Mouse (Mus musculus): ENCODE results near the gene Fam136a.
"Not testable (repeated sequence)": the region's sequence is repeated elsewhere in the genome, so short reads cannot be mapped to it uniquely, and the experiment has no call there.

The Fam136a gene

DNA sequence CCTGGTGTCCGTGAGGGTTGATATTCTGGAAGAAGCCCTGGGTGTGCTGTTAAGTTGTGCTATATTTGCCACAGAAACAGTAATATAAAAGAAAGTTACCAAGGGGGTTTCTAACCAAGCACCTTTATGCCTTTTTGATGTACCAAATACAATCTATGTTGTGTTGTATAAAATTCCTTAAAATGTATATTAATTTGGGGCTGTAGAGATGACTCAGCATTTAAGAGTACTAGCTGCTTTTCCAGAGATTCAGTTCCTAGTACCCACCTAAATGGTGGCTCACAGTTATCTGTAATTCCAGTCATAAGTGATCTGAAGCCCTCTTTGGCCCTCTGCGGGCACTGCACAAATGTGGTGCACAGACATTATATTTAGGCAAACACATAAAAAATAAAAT is 1.4 kb downstream of the Fam136a start:
- DNase-seq (ENCODE audit: low read depth): no peak

DNA sequence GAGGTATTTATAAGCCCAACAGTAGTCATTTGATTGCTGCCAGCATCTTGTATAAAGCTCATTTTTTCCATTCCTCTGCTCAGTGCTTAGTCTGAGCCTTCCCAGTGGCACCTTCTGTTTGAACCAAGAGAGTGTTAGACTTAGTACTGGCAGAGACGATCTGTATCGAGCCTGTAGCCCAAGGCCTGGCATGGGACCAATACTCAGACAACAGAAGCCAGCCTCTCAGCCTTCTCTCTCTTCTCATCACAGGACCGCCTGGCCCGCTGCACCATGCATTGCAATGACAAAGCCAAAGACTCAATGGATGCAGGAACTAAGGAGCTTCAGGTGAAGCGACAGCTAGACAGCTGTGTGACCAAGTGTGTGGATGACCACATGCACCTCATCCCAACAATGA is 3.0 kb downstream of the Fam136a start:
- no peak for DNase-seq (ENCODE audit: low read depth)

DNA sequence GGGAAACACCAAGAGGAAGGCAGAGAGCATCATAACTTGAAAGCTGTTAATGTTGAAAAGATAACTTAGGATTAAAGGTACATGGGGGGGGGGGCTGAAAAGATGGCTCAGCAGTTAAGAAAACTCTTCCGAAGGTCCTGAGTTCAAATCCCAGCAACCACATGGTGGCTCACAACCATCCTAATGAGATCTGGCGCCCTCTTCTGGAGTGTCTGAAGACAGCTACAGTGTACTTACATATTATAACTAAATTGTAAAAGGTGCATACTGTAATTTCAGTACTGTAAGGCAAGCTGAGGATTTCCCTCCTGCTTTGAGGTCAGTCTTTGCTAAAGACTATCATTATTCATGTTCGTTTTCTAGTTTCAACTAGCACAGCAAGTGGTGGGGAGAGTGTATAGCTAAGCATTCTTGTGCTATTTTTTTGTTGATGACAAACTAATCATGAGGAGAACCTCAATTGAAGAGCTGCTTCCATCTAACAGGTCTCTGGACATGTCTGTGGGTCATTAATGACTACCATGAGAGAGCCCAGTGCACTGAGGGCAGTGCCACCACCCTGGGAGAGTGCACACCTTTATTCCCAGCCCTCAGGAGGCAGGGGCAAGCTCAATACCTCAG is 4.8 kb downstream of the Fam136a start:
- peak; percentile 56 for DNase-seq (ENCODE audit: low read depth)

DNA sequence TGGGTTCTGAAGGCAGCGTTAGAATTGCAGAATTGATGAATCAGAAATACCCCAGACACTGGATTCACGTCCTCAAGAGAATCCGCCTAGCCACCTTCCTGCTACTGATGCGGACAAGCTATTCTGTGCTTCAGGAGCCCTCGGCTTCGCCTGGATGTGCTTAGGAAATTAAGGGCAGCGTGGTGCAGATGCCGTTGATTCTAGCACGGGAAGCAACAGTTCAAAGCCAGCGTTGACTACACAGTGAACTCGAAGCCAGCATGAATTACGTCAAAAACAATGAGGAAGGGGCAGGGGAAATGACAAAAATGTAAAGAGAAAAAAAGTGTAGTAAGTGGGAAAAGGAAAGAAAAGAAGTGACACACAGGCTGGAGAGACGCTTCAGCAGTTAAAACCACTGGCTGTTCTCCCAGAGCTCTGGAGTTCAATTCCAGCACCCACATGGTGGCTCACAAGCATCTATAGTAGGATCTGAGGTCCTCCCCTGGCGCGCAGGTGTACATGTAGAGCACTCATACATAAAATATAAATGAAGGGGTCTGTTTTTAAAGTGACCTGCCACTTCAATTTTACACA is 5.4 kb downstream of the Fam136a start, which contains the start of gene Snrpg:
Snrpg (plus strand) TSS at position 541 of the 576 bp plus-strand sequence.
- no peak for DNase-seq (ENCODE audit: low read depth)

DNA sequence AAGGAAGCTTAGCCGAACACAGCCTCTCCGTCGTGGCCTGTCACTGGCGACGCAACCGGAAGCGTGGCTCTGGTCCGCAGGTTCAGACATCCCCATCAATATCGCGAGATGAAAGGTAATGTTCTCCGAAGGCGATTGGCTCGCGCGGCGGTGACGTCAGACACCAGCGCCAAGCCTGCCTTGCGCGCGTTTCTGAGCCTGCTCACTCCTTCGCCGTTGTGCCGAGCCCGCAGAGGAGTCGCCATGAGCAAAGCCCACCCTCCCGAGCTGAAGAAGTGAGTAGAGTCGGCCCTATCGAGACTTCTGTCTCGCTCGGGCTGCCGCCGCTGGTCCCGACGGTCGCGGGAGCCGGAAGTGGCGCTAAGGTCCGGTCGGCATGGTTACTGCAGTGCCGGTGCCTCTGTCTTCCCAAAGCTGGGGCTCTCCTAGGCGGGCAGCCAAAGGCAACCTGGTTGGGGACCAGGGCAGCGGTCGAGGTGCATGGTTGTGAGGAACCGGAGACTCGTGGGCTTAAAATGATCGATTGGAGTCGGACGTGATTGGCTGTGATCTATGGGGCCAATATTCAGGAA is 6.0 kb downstream of the Fam136a start:
- DNase-seq (ENCODE audit: low read depth): peak; percentile 98

DNA sequence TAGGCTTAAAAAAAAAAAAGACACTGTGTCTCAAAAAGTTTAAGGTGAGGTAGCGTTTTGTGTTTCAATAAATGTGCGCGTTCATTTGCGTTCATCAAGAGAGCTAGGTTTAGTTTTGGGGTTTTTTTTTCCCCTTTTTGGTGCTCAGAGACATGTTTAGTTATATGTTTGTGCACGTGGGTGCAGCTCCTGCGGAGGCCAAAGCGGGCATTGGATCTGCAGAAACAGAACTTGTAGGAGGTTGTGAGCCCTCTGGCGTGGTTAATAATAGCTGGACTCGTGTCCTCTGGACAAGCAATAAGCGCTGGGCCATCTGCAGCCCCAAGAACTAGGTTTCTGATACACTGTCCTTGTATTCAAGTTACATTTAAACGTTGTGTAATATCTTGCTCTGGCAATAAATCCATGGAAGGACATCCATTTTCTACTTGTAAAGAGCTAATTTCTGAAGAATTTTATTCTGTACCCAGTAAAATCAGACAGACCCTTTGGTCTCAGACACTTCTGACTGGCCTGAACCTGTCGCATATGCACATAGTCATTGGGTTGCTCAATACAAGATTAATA is 6.6 kb downstream of the Fam136a start:
- DNase-seq (ENCODE audit: low read depth): peak; percentile 32

DNA sequence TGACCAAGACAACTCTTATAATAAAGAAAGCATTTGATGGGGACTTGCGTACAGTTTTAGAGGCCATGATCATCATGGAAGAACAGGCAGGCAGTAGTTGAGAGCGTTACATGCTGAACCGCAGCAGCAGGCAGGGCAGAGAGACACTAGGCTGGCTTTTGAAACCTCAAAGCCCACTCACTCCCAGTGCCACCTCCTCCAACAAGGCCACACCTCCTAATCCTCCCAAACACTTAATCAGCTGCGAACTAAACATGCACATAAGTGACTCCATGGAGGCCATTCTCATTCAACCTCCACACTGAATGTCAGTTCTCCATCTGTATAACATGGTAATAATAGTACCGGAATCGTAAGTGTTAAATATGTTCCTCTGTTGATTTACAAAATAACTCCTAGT is 8.1 kb downstream of the Fam136a start:
- DNase-seq (ENCODE audit: low read depth): no peak

DNA sequence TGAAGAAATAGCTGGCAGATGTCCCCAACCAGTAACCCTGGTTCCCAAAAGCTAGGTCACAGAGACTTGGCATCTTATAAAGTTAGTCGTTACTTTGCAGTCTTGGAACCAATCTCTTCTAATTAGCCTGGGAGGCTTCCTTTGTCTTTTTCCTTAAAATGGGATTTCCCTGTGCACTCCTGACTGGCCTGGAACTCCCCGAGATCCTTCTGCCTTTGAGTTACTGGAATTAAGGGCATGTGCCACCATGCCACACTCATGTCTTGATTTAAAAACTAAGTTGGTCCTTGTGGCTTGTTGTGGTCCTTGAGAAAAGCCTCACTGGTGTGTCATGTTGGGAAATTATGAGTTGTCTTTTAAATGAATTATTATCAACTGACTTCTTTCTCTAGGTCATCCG is 12.9 kb downstream of the Fam136a start:
- DNase-seq (ENCODE audit: low read depth): no peak

DNA sequence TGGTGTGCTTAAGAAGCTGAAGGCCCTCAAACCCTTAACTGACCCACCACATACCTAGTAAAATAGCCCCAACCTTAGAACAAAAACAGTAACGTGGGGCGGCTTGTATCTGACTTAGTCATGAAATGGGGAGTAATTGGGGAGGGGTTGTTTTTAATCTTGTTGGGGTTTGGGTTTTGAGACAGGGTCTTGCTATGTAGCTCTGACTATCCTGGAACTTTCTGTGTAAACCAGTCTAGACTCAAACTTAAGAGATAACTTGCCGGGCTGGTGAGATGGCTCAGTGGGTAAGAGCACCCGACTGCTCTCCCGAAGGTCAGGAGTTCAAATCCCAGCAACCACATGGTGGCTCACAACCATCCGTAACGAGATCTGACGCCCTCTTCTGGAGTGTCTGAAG is 14.7 kb downstream of the Fam136a start:
- not testable (repeated sequence) for DNase-seq (ENCODE audit: low read depth)

DNA sequence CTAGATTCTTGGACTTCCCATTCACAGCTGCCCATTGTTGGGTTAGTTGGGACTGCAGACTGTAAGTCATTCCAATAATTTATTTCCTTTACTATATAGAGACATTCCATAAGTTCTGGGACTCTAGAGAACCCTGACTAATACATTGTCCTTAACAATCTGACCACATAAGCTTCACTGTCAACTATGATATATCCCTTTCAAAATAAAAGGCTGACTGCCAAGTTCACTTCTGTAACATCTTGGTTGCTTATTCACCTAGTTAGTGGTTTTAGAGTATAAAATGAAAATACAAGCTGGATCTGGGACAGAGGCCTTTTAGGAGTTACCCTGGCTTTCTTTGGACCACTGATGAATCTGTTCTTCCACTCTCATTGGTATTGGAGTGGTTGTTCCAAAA is 17.1 kb downstream of the Fam136a start:
- DNase-seq (ENCODE audit: low read depth): peak; percentile 78

DNA sequence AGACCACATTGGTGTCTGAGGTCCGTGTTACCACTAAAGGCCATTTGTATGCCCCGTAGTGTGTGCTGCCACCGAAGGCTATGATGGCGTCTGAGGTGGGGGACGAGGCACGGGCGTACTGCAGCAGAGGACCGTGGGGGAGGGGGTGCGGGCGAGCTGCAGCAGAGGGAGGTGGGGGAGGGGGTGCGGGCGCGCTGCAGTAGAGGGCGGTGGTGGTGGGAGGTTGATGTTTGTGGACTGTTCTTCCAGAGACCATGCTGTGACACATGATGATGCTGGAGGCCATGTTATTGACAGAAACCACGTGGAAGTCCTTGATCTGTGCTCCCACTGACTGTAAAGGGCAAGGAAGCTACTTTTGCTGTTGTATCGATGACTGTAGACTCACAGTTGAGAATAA is 17.9 kb downstream of the Fam136a start:
- DNase-seq (ENCODE audit: low read depth): no peak

DNA sequence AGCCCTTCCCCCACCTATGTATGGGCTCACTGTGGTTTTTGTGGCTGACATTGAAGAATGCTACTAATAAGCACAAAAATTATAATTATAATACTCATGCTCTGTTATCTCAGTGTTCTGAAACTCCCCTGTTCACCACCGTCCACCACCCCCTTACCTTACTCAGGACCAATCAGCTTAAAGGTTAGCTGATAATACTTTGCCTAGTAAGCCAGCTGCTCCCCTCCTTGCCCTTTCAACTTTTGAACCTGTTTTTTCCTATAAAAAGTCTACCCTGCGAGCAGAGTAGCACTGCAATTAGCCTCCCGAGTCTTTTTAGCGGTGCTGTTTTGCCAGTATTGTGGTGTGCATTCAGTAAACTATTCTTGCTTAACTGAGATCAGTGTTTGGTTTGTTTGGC is 19.2 kb downstream of the Fam136a start:
- no peak for DNase-seq (ENCODE audit: low read depth)

DNA sequence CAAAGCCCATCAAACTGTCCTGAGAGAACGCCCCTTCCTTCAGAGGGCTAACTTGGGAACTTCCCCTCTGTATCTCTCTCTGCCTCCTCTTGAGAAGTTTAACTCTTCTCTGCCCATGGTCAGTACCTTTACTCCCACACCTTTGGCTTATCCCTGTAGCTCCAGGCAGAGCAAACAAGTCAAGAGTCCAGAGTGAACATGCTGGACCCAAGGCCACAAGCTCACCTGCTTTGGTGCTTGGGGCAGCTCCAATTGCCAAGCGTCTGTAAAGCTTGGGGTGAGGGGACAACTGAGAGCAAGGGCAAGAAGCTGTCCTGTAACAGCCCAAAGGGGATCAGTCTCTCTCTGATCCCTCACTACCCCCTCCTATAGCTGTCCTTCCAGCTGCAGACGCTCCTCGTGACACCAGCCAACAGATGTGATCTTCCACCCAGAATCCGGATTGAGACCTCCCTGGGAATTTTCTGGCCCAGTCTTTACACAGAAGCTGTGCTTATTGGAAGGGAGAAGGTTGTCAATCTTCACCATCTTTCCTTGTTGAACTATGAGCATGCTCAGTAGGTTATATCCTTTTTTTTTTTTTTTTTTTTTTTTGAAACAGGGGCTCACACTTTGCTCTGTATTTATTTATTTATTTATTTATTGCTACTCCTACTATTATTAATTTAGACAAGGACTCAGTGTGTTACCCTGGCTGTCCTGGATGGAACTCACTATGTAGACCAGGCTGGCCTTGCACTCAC is 20.1 kb downstream of the Fam136a start:
- no peak for DNase-seq (ENCODE audit: low read depth)

DNA sequence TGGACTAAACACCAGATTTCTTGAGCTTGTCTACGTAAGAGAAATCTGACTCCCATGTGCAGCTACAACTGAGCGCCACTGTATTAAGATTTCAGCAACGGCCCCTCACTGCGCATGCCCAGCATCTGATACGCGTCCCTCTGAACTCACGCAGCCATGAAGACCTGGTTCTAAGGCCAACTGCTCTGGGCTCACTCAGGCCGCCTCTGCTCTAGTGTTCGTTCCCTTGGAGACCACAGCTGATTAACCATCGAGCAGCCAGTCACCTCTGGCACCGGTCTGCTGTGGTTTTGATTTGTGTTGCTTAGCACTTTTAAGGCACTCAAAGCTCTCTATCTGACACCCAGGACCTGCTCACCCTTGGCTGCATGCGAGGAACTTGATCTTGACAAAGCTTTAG is 21.9 kb downstream of the Fam136a start:
- no peak for DNase-seq (ENCODE audit: low read depth)

DNA sequence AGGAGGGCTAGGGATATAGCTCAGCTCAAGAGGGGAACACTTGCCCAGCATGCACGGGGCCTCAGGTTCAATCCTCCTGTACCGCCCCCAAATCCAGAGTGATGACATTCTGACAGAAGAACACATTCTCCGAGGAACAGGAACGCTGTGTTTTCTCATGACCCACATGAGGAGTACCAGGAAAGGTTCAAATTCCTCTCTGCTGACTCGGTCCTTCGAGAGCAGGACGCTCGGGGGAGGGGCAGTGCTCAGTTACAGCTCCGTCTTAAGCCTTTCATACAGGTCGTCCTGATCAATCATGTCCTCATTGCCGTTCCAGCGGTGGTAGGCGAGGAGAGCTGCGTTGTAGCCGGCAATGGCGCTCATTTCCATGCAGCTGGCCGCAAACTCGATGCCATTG is 23.0 kb downstream of the Fam136a start:
- no peak for DNase-seq (ENCODE audit: low read depth)

DNA sequence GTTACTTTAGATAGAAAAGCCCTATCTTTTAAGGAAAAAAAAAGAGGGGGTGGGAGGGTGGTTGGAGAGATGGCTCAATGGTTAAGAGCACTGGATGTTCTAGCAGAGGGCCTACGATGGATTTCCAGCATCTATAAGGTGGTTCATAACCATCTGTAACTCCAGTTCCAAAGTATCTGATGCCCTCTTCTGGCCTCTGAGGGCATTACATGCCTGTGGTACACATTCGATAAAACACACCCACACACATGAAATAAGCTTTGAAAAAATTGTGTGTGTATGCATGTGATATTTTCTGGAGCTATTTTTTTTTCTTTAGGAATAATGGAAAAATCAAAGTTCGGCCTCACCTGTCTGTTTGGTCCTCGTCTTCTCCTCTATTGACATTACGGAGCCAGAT is 25.9 kb downstream of the Fam136a start:
- DNase-seq (ENCODE audit: low read depth): peak; percentile 29

DNA sequence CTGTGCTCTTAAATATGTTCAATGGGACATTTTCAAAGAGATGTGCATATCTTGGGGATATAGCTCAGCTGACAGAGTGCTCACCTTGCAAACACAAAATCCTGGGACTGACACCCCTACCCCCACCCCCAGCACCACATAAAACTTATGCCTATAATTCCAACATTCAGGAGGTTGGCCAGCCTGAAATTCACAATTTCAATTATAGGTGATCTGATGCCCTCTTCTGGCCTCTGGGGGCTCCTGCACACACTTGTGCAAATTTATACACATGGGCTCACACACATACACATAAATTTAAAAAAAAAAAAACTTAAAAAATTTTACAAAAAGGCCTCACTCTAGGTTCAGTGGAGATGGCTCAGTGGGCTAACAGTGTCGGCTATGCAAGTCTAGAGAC is 27.7 kb downstream of the Fam136a start:
- peak; percentile 34 for DNase-seq (ENCODE audit: low read depth)

DNA sequence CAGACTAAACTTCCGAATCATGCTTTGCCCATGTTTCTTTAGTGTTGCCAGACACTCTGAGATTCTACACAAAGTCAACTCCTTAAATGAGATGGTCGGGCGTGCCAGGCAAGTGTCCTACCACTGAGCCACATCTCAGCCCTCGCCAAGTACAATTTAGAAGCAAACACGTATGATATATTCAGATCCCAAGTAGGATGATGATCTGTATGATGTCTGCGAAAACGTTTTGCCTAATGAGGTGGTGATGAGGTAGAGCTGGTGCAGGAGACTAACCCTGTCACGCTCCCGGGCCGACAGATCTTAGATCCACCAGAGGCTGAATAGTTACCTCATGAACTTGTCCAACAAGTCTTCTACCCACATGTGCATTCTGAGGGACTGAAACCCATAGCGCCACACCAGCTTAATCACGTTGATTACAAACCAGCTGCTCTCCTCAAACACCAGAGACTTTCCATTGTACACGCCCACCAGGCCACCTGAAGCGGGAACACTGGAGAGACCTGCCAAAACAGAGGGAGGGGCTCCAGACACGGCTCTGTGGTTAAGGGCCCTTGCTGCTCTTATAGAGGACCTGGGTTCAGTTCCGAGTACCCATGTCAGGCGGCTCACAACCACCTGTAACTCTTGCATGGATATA is 28.8 kb downstream of the Fam136a start:
- DNase-seq (ENCODE audit: low read depth): no peak

DNA sequence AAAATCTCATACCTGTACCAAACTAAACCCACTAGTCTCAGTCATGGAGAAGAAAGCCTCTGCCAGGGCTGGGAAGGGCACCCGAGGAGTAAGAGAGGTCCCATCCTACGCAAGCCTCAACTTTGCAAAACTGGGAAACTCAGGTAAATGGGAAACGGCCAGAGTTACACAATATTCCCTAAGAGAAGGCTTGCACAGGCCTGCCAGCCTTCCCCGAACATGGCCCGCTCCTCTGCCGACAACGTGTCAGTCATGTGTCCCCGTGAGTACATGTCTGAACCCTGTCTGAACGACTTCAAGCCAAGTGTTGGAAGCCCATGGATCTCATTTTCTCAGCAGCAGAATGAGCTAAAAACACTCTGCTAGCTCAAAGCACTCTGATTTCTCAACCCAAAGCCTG is 29.6 kb downstream of the Fam136a start:
- DNase-seq (ENCODE audit: low read depth): no peak

DNA sequence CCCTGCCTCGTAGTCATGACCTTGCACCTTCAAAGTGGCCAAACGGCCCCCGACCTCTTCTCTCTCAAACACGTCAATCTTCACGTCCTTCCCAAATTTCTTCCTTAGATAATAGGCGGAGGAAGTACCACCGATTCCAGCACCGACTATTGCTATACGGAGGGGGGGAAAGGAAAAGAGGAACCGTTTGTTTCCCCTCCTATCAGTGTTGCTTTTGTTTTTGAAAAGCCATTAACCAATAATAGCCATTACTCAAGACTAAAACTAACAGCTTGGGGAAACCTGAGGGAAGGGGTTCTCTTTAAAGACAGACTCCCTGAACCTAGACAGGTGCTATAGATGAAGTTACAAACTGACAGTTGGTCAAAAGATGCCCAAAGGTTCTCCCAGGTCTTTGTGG is 30.5 kb downstream of the Fam136a start:
- DNase-seq (ENCODE audit: low read depth): no peak

DNA sequence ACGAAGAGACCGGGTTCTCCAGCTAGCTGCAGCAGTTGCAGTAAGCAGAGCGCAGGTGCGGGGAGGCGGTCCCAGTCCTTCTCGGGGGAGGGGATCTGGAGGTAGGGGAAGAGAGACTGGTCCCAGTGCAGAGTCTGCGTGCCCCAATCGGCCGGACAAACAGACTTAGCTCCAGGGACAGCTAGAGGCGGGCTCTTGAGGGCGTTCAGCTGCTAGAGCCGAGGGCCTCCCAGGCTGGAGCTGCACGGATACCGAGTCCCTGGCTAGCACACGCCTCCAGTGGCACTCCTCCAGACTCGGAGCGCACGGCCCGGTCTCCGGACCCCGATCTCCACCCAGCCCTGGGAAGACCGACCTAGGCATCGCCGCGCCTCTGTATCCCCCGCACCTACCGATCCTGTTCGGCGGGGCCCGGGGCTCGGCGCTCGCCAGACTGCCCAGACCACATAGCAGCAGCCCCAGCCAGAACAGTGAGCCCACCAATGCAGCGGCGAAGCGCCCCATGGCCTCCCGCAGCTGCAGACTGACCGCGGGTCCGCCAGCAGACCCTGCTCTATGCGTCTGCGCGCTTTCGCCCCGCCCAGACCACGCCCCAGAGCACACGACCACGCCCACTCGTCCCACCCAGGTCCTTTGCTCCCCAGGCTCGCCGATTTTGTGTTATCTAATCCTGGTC is 31.3 kb downstream of the Fam136a start, which contains the start of gene Pcyox1:
Pcyox1 (minus strand) TSS at position 574 of the 676 bp plus-strand sequence.
- peak; percentile 91 for DNase-seq (ENCODE audit: low read depth)

Measured in NIH3T3 (cell line).